ENCODE assay signal across 30 mouse cellular contexts in genomic region chr11:78412861-78413260, GRCm38 (mm10). TPM values are rescaled to one million over a fixed set of nuclear protein-coding genes. Genes with fewer than 3 reads are reported as not detected.
DNase-seq lines count a peak whose midpoint lies in the region; ATAC-seq and TF ChIP-seq lines count a peak whose summit lies in the region.
"Had no signal": no experiment of that assay in that cellular context is flagged by ENCODE, and none has a peak within 500 bp of the region (broad histone marks: within the 10 kb centered on the region; RNA-seq: fewer than 3 reads in every experiment).

No protein-coding gene starts in this region.

- ATAC-seq in kidney, postnatal 0 days (replicated peaks; ENCODE audit: low FRiP score, low read depth), result no peak
- ATAC-seq in liver, embryonic 11.5 days (replicated peaks; ENCODE audit: low FRiP score), result no peak
- ATAC-seq: activated CD4-positive, CD25-positive, alpha-beta regulatory T cell, adult 4 months; forebrain, embryonic 13.5 days; intestine, embryonic 15.5 days; midbrain, embryonic 16.5 days had no signal

- no peaks in the 10 kb centered on the region for H3K36me3 ChIP-seq in kidney, postnatal 0 days (ENCODE audit: insufficient read depth, low read length)
- no peaks in the 10 kb centered on the region for H3K36me3 ChIP-seq in liver, adult 2 months (ENCODE audit: control insufficient read depth, insufficient read depth, low read length)
- no peaks in the 10 kb centered on the region for H3K36me3 ChIP-seq in liver, embryonic 11.5 days (ENCODE audit: control insufficient read depth, insufficient read depth, low read length)
- H3K36me3 ChIP-seq: embryonic facial prominence, embryonic 12.5 days; heart, embryonic 15.5 days; hindbrain, embryonic 15.5 days; intestine, embryonic 15.5 days; kidney, embryonic 15.5 days; neural tube, embryonic 15.5 days had no signal

- H3K4me1 ChIP-seq in kidney, postnatal 0 days (replicated peaks; ENCODE audit: insufficient read depth, low read length), result no peaks in the 10 kb centered on the region
- H3K4me1 ChIP-seq in liver, adult 2 months (ENCODE audit: control insufficient read depth, insufficient read depth, low read length), result peaks cover 30% of the 10 kb centered on the region
- H3K4me1 ChIP-seq in liver, embryonic 11.5 days (replicated peaks; ENCODE audit: control insufficient read depth, insufficient read depth, low read length), result no peaks in the 10 kb centered on the region
- H3K4me1 ChIP-seq: embryonic facial prominence, embryonic 12.5 days; forebrain, embryonic 13.5 days; heart, embryonic 15.5 days; hindbrain, embryonic 15.5 days; megakaryocyte, embryonic 14.5 days; neural tube, embryonic 15.5 days had no signal

- no peak for TF ChIP-seq CTCF in kidney, postnatal 0 days (IDR thresholded peaks at IDR 0.05; ENCODE audit: low read depth)
- TF ChIP-seq CTCF in liver, adult 2 months (IDR thresholded peaks at IDR 0.05; ENCODE audit: low read depth, low read length), result no peak

- H3K27ac ChIP-seq in kidney, postnatal 0 days, result peak overlapping the region; percentile 50; the same call in 1 of the 2 replicates
- peak overlapping the region; percentile 60; the same call in 1 of the 2 replicates for H3K27ac ChIP-seq in liver, adult 2 months (replicated peaks; ENCODE audit: insufficient read depth, low read depth, low read length)
- H3K27ac ChIP-seq in liver, embryonic 11.5 days (ENCODE audit: low read depth, low read length), result no peak overlapping the region
- H3K27ac ChIP-seq: embryonic facial prominence, embryonic 12.5 days; forebrain, embryonic 13.5 days; heart, embryonic 15.5 days; intestine, embryonic 15.5 days; kidney, embryonic 15.5 days; neural tube, embryonic 15.5 days; stomach, postnatal 0 days had no signal

- DNase-seq in adrenal gland, adult 2 months, result peak; percentile 82
- DNase-seq in adrenal gland, postnatal 4 days (ENCODE audit: low spot score in 2 of 2), result no peak
- DNase-seq in kidney, postnatal 0 days (ENCODE audit: low spot score), result no peak
- no peak for DNase-seq in kidney, postnatal 4 days
- DNase-seq in liver, adult 2 months (ENCODE audit: extremely low read depth, low read depth, low spot score), result no peak
- DNase-seq in liver, embryonic 11.5 days (ENCODE audit: low spot score), result no peak
- peak; percentile 27 for DNase-seq in right cerebral cortex, postnatal 25 days
- DNase-seq in lung, postnatal 36 days, result no peak
- DNase-seq: heart, adult 11 months; heart, postnatal 4 days; liver; lung, adult 18-20 months; lung, postnatal 14 days; thymus, postnatal 14 days had no signal

- TF ChIP-seq POLR2A in liver, adult 2 months (IDR thresholded peaks at IDR 0.05; ENCODE audit: extremely low read depth, insufficient read depth, low read length), result no peak

- no peaks in the 10 kb centered on the region for H3K9me3 ChIP-seq in kidney, postnatal 0 days (replicated peaks; ENCODE audit: low read length)
- no peaks in the 10 kb centered on the region for H3K9me3 ChIP-seq in liver, embryonic 11.5 days (ENCODE audit: control insufficient read depth, low read length)
- H3K9me3 ChIP-seq: embryonic facial prominence, embryonic 12.5 days; forebrain, embryonic 13.5 days; heart, embryonic 15.5 days; hindbrain, embryonic 15.5 days; intestine, embryonic 15.5 days; kidney, embryonic 15.5 days; megakaryocyte, embryonic 14.5 days; neural tube, embryonic 15.5 days had no signal

- 75% methylated on average over 6 of the region's 6 CpGs for WGBS in kidney, postnatal 0 days
- WGBS in liver, adult 2 months, result 83% methylated on average over 6 of the region's 6 CpGs
- WGBS in liver, embryonic 11.5 days, result 70% methylated on average over 6 of the region's 6 CpGs

- no peaks in the 10 kb centered on the region for H3K79me2 ChIP-seq in liver, adult 2 months (ENCODE audit: control insufficient read depth, insufficient read depth, low read length)

- no peaks in the 10 kb centered on the region for H3K27me3 ChIP-seq in kidney, postnatal 0 days (ENCODE audit: insufficient read depth, low read length)
- H3K27me3 ChIP-seq in liver, adult 2 months (ENCODE audit: control insufficient read depth, insufficient read depth, low read length), result no peaks in the 10 kb centered on the region
- H3K27me3 ChIP-seq in liver, embryonic 11.5 days (replicated peaks; ENCODE audit: control insufficient read depth, insufficient read depth, low read length), result 0 out of 2 replicates have a peak, but pooled peaks cover 3% of the 10 kb centered on the region
- H3K27me3 ChIP-seq: embryonic facial prominence, embryonic 12.5 days; hindbrain, embryonic 15.5 days; intestine, embryonic 15.5 days; kidney, embryonic 15.5 days; neural tube, embryonic 15.5 days had no signal

- no peak overlapping the region for H3K4me2 ChIP-seq in kidney, postnatal 0 days (ENCODE audit: low read length)
- no peak overlapping the region for H3K4me2 ChIP-seq in liver, embryonic 11.5 days
- H3K4me2 ChIP-seq: embryonic facial prominence, embryonic 12.5 days; forebrain, embryonic 13.5 days; heart, embryonic 15.5 days; hindbrain, embryonic 15.5 days; intestine, embryonic 15.5 days; kidney, embryonic 15.5 days; neural tube, embryonic 15.5 days had no signal

- H3K9ac ChIP-seq in kidney, postnatal 0 days (ENCODE audit: low read depth, low read length), result no peak overlapping the region
- H3K9ac ChIP-seq in liver, adult 2 months (ENCODE audit: low read depth, low read length), result no peak overlapping the region
- H3K9ac ChIP-seq in liver, embryonic 11.5 days (ENCODE audit: low read depth, low read length), result no peak overlapping the region
- H3K9ac ChIP-seq: embryonic facial prominence, embryonic 12.5 days; forebrain, embryonic 13.5 days; heart, embryonic 15.5 days; hindbrain, embryonic 15.5 days; intestine, embryonic 15.5 days; kidney, embryonic 15.5 days; neural tube, embryonic 15.5 days had no signal

- no peak overlapping the region for H3K4me3 ChIP-seq in kidney, postnatal 0 days (replicated peaks; ENCODE audit: low read depth, low read length)
- no peak overlapping the region for H3K4me3 ChIP-seq in liver, adult 2 months (ENCODE audit: insufficient read depth, low read depth, low read length)
- H3K4me3 ChIP-seq in liver, embryonic 11.5 days (ENCODE audit: low read depth, low read length), result no peak overlapping the region
- H3K4me3 ChIP-seq: embryonic facial prominence, embryonic 12.5 days; erythroblast, embryonic 14.5 days; forebrain, embryonic 13.5 days; heart, embryonic 15.5 days; hindbrain, embryonic 15.5 days; intestine, embryonic 15.5 days; kidney, embryonic 15.5 days; megakaryocyte, embryonic 14.5 days; neural tube, embryonic 15.5 days had no signal

RNA-seq across cellular contexts. Expression of gene Slc13a2, which starts 9.2 kb away (rescaled TPM):
- total RNA-seq in adrenal gland, adult 2 months (2021), result not detected
- polyA plus RNA-seq in adrenal gland, adult 2 months (2012; rRNA removed), result 0.20 and 0.22 TPM in 2 replicates
- total RNA-seq in adrenal gland, postnatal 4 days (2021), result 1 to 10 TPM in 1 of 2 experiments, under 1 TPM in 1; 0.11 to 1.8 TPM
- 6.5 and 6.6 TPM in 2 replicates for polyA plus RNA-seq in kidney, postnatal 0 days (2015; fragmentation: Nextera tagmentation; extraction: Ambion mirVana)
- total RNA-seq in liver, adult 2 months (2014; rRNA removed), result 0.65 and 1.9 TPM in 2 replicates
- 4.7 and 5.6 TPM in 2 replicates for polyA plus RNA-seq in liver, adult 2 months (2012; rRNA removed)
- polyA plus RNA-seq in liver, embryonic 11.5 days (2014; fragmentation: Nextera tagmentation; extraction: Ambion mirVana), result not detected in 2 replicates
- total RNA-seq: gastrocnemius, adult 8-10 months; heart, postnatal 4 days; layer of hippocampus, adult 18-20 months; left cerebral cortex, postnatal 25 days had no signal
- polyA plus RNA-seq: activated CD4-positive, CD25-positive, alpha-beta regulatory T cell, adult 4 months; embryonic facial prominence, embryonic 12.5 days; erythroblast, embryonic 14.5 days; forebrain, embryonic 13.5 days; heart, embryonic 15.5 days; hindbrain, embryonic 15.5 days; midbrain, embryonic 16.5 days; neural tube, embryonic 15.5 days had no signal

RNA-seq across cellular contexts. Expression of gene Foxn1, which starts 26.5 kb away (rescaled TPM):
- under 1 TPM; 0.29 to 0.41 TPM for total RNA-seq in adrenal gland, adult 2 months (2021)
- polyA plus RNA-seq in adrenal gland, adult 2 months (2012; rRNA removed), result 0.27 and 0.35 TPM in 2 replicates
- under 1 TPM; 0.08 to 0.17 TPM for total RNA-seq in adrenal gland, postnatal 4 days (2021)
- polyA plus RNA-seq in kidney, postnatal 0 days (2015; fragmentation: Nextera tagmentation; extraction: Ambion mirVana), result not detected in 2 replicates
- not detected in 2 replicates for total RNA-seq in liver, adult 2 months (2014; rRNA removed)
- not detected in 2 replicates for polyA plus RNA-seq in liver, adult 2 months (2012; rRNA removed)
- polyA plus RNA-seq in liver, embryonic 11.5 days (2014; fragmentation: Nextera tagmentation; extraction: Ambion mirVana), result not detected in 2 replicates
- total RNA-seq: ES-E14; gastrocnemius, adult 8-10 months; heart, postnatal 4 days; layer of hippocampus, adult 18-20 months had no signal
- polyA plus RNA-seq: activated CD4-positive, CD25-positive, alpha-beta regulatory T cell, adult 4 months; erythroblast, embryonic 14.5 days; forebrain, embryonic 13.5 days; hindbrain, embryonic 15.5 days; intestine, embryonic 15.5 days; midbrain, embryonic 16.5 days; neural tube, embryonic 15.5 days had no signal

RNA-seq across cellular contexts. Expression of gene Slc46a1, which starts 52.6 kb away (rescaled TPM):
- total RNA-seq in adrenal gland, adult 2 months (2021), result 10 to 100 TPM; 41.5 to 60.9 TPM
- polyA plus RNA-seq in adrenal gland, adult 2 months (2012; rRNA removed), result 111 TPM in 2 replicates
- total RNA-seq in adrenal gland, postnatal 4 days (2021), result 10 to 100 TPM; 15.4 to 16.7 TPM
- 21.7 and 23.4 TPM in 2 replicates for polyA plus RNA-seq in kidney, postnatal 0 days (2015; fragmentation: Nextera tagmentation; extraction: Ambion mirVana)
- 36.2 and 38.0 TPM in 2 replicates for total RNA-seq in liver, adult 2 months (2014; rRNA removed)
- polyA plus RNA-seq in liver, adult 2 months (2012; rRNA removed), result 133 and 146 TPM in 2 replicates
- 9.8 and 12.1 TPM in 2 replicates for polyA plus RNA-seq in liver, embryonic 11.5 days (2014; fragmentation: Nextera tagmentation; extraction: Ambion mirVana)

Comparison
In these comparisons a context has a peak if more than half of its experiments do, and no peak if none do; other contexts are left out.
1. DNase-seq: peak in adrenal gland, adult 2 months (single experiment) and right cerebral cortex, postnatal 25 days (single experiment); none in adrenal gland, postnatal 4 days (0 of 2), kidney, postnatal 0 days (single experiment), kidney, postnatal 4 days (0 of 2), liver, adult 2 months (single experiment), liver, embryonic 11.5 days (single experiment) and lung, postnatal 36 days (single experiment).